ENCODE assay signal across 34 mouse cellular contexts in genomic region chr11:94692502-94692901, GRCm38 (mm10). TPM values are rescaled to one million over a fixed set of nuclear protein-coding genes. Genes with fewer than 3 reads are reported as not detected.
"Had no signal": no experiment of that assay in that cellular context is flagged by ENCODE, and none has a peak within 500 bp of the region (broad histone marks: within the 10 kb centered on the region; RNA-seq: fewer than 3 reads in every experiment).

No protein-coding gene starts in this region.

RNA-seq across cellular contexts. Expression of gene Gm11541, which starts 11.8 kb away (rescaled TPM):
- total RNA-seq: heart, postnatal 10 days; heart, postnatal 14 days; heart, postnatal 25 days; heart, postnatal 36 days; heart, postnatal 4 days; hematopoietic stem cell, adult 5-6 weeks; layer of hippocampus, adult 18-20 months; layer of hippocampus, adult 2 months; layer of hippocampus, adult 8-10 months; layer of hippocampus, postnatal 10 days; layer of hippocampus, postnatal 14 days; layer of hippocampus, postnatal 25 days; layer of hippocampus, postnatal 36 days; left cerebral cortex, adult 18-20 months; left cerebral cortex, adult 2 months had no signal
- polyA plus RNA-seq: heart, embryonic 11.5 days; heart, embryonic 12.5 days; heart, embryonic 13.5 days; heart, embryonic 14.5 days; heart, embryonic 15.5 days; heart, embryonic 16.5 days; hindbrain, embryonic 10.5 days; hindbrain, embryonic 14.5 days; inflammation-experienced regulatory T-cells, adult 6 months; kidney, adult 2 months; large intestine, adult 2 months had no signal

RNA-seq across cellular contexts. Expression of gene Eme1, which starts 38.7 kb away (rescaled TPM):
- total RNA-seq: layer of hippocampus, postnatal 36 days; left cerebral cortex, adult 18-20 months; left cerebral cortex, adult 2 months had no signal

RNA-seq across cellular contexts. Expression of gene Cdc34b, which starts 49.1 kb away (rescaled TPM):
- total RNA-seq: hematopoietic stem cell, adult 5-6 weeks; layer of hippocampus, adult 2 months; layer of hippocampus, adult 8-10 months had no signal
- polyA plus RNA-seq: heart, embryonic 12.5 days; heart, embryonic 14.5 days; heart, embryonic 15.5 days; heart, postnatal 0 days; hindbrain, embryonic 14.5 days; hindbrain, embryonic 15.5 days; hindbrain, embryonic 16.5 days; hindbrain, postnatal 0 days; intestine, embryonic 14.5 days; intestine, embryonic 15.5 days; intestine, embryonic 16.5 days; kidney, embryonic 14.5 days; large intestine, adult 2 months had no signal
